Mouse (Mus musculus): ENCODE measurements around the gene Ddx39b. TPM values are rescaled to one million over a fixed set of nuclear protein-coding genes. Genes with fewer than 3 reads are reported as not detected.

Gene Ddx39b
- polyA plus RNA-seq, 1 experiment, result 284 TPM

DNA sequence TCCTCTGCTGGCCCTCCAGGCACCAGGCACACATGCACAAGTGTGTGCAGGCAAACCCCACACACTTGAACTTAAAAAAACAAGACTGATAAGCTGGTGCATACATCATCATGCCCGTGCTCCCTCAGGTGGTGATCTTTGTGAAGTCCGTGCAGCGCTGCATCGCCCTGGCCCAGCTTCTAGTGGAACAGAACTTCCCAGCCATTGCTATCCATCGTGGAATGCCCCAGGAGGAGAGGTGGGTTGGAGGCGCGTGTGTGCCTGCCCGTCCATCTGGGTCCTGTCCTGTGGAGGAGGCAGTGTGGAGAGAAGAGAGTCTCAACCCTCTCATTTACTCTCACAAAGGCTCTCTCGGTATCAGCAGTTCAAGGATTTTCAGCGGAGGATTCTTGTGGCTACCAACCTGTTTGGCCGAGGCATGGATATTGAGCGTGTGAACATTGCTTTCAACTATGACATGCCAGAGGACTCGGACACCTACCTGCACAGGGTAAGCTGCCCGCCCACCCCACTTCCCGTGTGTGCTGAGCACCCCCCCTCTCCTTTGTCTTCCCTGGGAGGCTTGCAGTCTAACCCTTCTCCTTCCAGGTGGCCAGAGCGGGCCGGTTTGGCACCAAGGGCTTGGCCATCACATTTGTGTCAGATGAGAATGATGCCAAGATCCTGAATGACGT lies 11.2 kb downstream of the Ddx39b start:
- H3K36me3 ChIP-seq (ENCODE audit: control insufficient read depth, insufficient read depth, low read length), result peaks cover 50% of the 10 kb centered on the region
- DNase-seq (ENCODE audit: low read depth in 1 of 2, low spot score in 2 of 2), result no peak
- TF ChIP-seq CTCF (IDR thresholded peaks at IDR 0.05; ENCODE audit: extremely low read depth, insufficient read depth, insufficient read length, insufficient replicate concordance) (no peak), POLR2A (IDR thresholded peaks at IDR 0.05; ENCODE audit: low read depth, low read length) (no peak)
- H3K27me3 ChIP-seq (ENCODE audit: control insufficient read depth, insufficient read depth, low read length), result no peaks in the 10 kb centered on the region
- no peaks in the 10 kb centered on the region; the same call in 1 of the 2 replicates for H3K4me1 ChIP-seq (ENCODE audit: control insufficient read depth, insufficient read depth, insufficient read length)
- H3K27ac ChIP-seq (ENCODE audit: insufficient read depth, low read length), result no peak overlapping the region
- 85% methylated on average over 18 of the region's 18 CpGs for whole genome bisulfite sequencing
- no peak overlapping the region for H3K4me3 ChIP-seq (ENCODE audit: extremely low read depth, insufficient read depth, insufficient read length)

GRCm38 (mm10) chr17:35253293-35254093 lies 11.9 kb downstream of the Ddx39b start:
- peaks cover 45% of the 10 kb centered on the region for H3K36me3 ChIP-seq (ENCODE audit: control insufficient read depth, insufficient read depth, low read length)
- TF ChIP-seq CTCF (IDR thresholded peaks at IDR 0.05; ENCODE audit: extremely low read depth, insufficient read depth, insufficient read length, insufficient replicate concordance) (no peak), POLR2A (IDR thresholded peaks at IDR 0.05; ENCODE audit: low read depth, low read length) (no peak)
- WGBS, result 90% methylated on average over 32 of the region's 32 CpGs

DNA sequence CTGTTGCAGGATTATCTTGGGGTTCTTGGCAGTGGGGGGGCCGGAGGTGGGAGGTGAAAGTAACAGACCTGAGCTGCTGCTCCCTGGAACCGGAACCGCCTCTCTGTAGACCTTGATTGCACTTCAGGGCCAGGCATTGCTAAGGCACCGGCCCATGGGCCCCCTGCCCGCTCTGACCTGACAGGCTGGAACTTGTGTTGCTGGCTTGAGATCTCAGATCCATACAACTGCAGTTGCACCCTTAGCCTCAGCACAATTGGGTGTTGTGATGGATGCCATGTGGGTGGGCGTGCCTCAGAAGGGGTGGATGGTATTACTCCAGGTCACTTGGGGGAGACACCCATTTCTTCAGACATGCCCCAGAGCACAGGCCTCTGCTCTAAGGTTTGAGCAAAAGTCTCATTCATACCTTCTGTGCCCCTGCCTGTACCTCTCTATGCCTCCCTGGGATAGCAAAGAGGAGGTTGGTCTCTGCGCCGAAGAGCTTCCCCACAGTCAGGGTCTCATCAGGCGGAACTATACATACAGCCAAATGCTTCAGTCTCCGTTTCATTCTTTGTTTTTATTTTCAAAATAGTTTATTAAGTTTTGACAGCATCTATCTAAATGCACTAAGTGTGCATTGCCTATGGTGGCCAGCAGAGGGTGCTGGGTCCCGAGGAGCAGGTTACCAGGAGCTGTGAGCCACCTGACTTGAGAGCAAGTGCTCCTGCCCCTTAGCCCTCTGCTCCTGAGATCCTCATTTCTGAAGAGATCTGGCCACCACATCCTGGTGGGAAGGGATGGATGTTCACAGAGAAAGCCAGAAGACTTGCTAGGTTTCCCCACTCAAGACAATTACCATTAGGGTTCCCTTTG lies 12.9 kb downstream of the Ddx39b start:
- no peak overlapping the region for H3K4me3 ChIP-seq (ENCODE audit: extremely low read depth, insufficient read depth, insufficient read length)
- TF ChIP-seq CTCF (IDR thresholded peaks at IDR 0.05; ENCODE audit: extremely low read depth, insufficient read depth, insufficient read length, insufficient replicate concordance), result peak; percentile 83
- no peak for TF ChIP-seq POLR2A (IDR thresholded peaks at IDR 0.05; ENCODE audit: low read depth, low read length)
- H3K4me1 ChIP-seq (ENCODE audit: control insufficient read depth, insufficient read depth, insufficient read length), result peaks cover 3% of the 10 kb centered on the region; the same call in 1 of the 2 replicates
- no peak overlapping the region for H3K27ac ChIP-seq (ENCODE audit: insufficient read depth, low read length)
- peaks cover 35% of the 10 kb centered on the region for H3K36me3 ChIP-seq (ENCODE audit: control insufficient read depth, insufficient read depth, low read length)
- H3K27me3 ChIP-seq (ENCODE audit: control insufficient read depth, insufficient read depth, low read length), result no peaks in the 10 kb centered on the region
- peak in 1 of 2 experiments; percentile 77 for DNase-seq (ENCODE audit: low read depth in 1 of 2, low spot score in 2 of 2)
- WGBS, result 70% methylated on average over 11 of the region's 11 CpGs

More at GRCm38 (mm10) chr17:35253293-35254093, 11.9 kb downstream of the Ddx39b start:
- Histone ChIP-seq H3K27me3 (ENCODE audit: control insufficient read depth, insufficient read depth, low read length) (no peaks in the 10 kb centered on the region), H3K27ac (ENCODE audit: insufficient read depth, low read length) (no peak overlapping the region), H3K4me3 (ENCODE audit: extremely low read depth, insufficient read depth, insufficient read length) (no peak overlapping the region), H3K4me1 (ENCODE audit: control insufficient read depth, insufficient read depth, insufficient read length) (no peaks in the 10 kb centered on the region; the same call in 1 of the 2 replicates)
- DNase-seq (ENCODE audit: low read depth in 1 of 2, low spot score in 2 of 2), result no peak

GRCm38 (mm10) chr17:35255301-35255700 lies 13.8 kb downstream of the Ddx39b start:
- no peak for DNase-seq (ENCODE audit: low read depth in 1 of 2, low spot score in 2 of 2)
- Histone ChIP-seq H3K4me1 (ENCODE audit: control insufficient read depth, insufficient read depth, insufficient read length) (peaks cover 10% of the 10 kb centered on the region; the same call in 1 of the 2 replicates), H3K4me3 (ENCODE audit: extremely low read depth, insufficient read depth, insufficient read length) (no peak overlapping the region), H3K36me3 (ENCODE audit: control insufficient read depth, insufficient read depth, low read length) (peaks cover 32% of the 10 kb centered on the region), H3K27me3 (ENCODE audit: control insufficient read depth, insufficient read depth, low read length) (no peaks in the 10 kb centered on the region), H3K27ac (ENCODE audit: insufficient read depth, low read length) (no peak overlapping the region)
- 68% methylated on average over 3 of the region's 3 CpGs for WGBS
- TF ChIP-seq CTCF (IDR thresholded peaks at IDR 0.05; ENCODE audit: extremely low read depth, insufficient read depth, insufficient read length, insufficient replicate concordance) (no peak), POLR2A (IDR thresholded peaks at IDR 0.05; ENCODE audit: low read depth, low read length) (no peak)

- WGBS, result 83% methylated on average over 4 of the region's 4 CpGs
- Histone ChIP-seq H3K27ac (ENCODE audit: insufficient read depth, low read length) (no peak overlapping the region), H3K27me3 (ENCODE audit: control insufficient read depth, insufficient read depth, low read length) (no peaks in the 10 kb centered on the region), H3K36me3 (ENCODE audit: control insufficient read depth, insufficient read depth, low read length) (peaks cover 29% of the 10 kb centered on the region), H3K4me1 (ENCODE audit: control insufficient read depth, insufficient read depth, insufficient read length) (peaks cover 12% of the 10 kb centered on the region; the same call in 1 of the 2 replicates), H3K4me3 (ENCODE audit: extremely low read depth, insufficient read depth, insufficient read length) (no peak overlapping the region)
- TF ChIP-seq POLR2A (IDR thresholded peaks at IDR 0.05; ENCODE audit: low read depth, low read length), result no peak
- no peak for TF ChIP-seq CTCF (IDR thresholded peaks at IDR 0.05; ENCODE audit: extremely low read depth, insufficient read depth, insufficient read length, insufficient replicate concordance)
- DNase-seq (ENCODE audit: low read depth in 1 of 2, low spot score in 2 of 2), result no peak
These were observed 14.2 kb downstream of the Ddx39b start for GRCm38 (mm10) chr17:35255704-35256103.

GRCm38 (mm10) chr17:35257378-35257777 lies 15.8 kb downstream of the Ddx39b start:
- no peak for DNase-seq (ENCODE audit: low read depth in 1 of 2, low spot score in 2 of 2)
- Histone ChIP-seq H3K36me3 (ENCODE audit: control insufficient read depth, insufficient read depth, low read length) (peaks cover 17% of the 10 kb centered on the region), H3K27ac (ENCODE audit: insufficient read depth, low read length) (peak overlapping the region; percentile 97; the same call in 1 of the 2 replicates), H3K27me3 (ENCODE audit: control insufficient read depth, insufficient read depth, low read length) (no peaks in the 10 kb centered on the region), H3K4me3 (ENCODE audit: extremely low read depth, insufficient read depth, insufficient read length) (no peak overlapping the region), H3K4me1 (ENCODE audit: control insufficient read depth, insufficient read depth, insufficient read length) (peaks cover 16% of the 10 kb centered on the region; the same call in 1 of the 2 replicates)
- WGBS, result 9% methylated on average over 1 of the region's 1 CpGs
- TF ChIP-seq CTCF (IDR thresholded peaks at IDR 0.05; ENCODE audit: extremely low read depth, insufficient read depth, insufficient read length, insufficient replicate concordance) (no peak), POLR2A (IDR thresholded peaks at IDR 0.05; ENCODE audit: low read depth, low read length) (no peak)

All from spleen, adult 2 months (tissue).